Comparison of ENCODE assay signal across 22 mouse cellular contexts in the genomic region with DNA sequence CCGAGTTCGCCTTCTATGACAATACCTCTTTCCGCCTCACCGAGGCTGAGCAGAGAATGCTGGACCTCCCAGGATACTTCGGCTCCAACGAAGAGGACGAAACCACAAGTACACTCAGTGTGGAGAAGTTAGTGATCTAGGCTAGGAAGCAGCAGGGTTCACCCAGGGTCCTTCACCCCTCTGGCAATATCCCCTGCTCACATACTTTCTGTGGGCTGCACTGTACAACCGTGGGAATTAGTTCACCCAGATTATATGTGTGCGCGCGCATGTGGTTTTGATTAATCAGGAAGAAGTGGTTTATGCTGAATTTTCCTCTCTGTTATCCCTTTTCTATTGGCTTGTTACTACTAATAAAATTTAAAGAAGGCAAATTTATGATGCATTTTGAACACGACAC. TPM values are rescaled to one million over a fixed set of nuclear protein-coding genes. Genes with fewer than 3 reads are reported as not detected.
A peak's percentile ranks its signal among the peaks of the same experiment; 100 is the strongest.
DNase-seq lines count a peak whose midpoint lies in the region; TF ChIP-seq lines count a peak whose summit lies in the region.
"Had no signal": no experiment of that assay in that cellular context is flagged by ENCODE, and none has a peak within 500 bp of the region (broad histone marks: within the 10 kb centered on the region; RNA-seq: fewer than 3 reads in every experiment).

No protein-coding gene starts in this region.

- peak overlapping the region; percentile 54 for H3K27ac ChIP-seq in gastrocnemius, adult 2 months
- H3K27ac ChIP-seq in left cerebral cortex, adult 2 months = peak overlapping the region; percentile 15; the same call in 1 of the 2 replicates
- H3K27ac ChIP-seq: hindbrain, postnatal 0 days; midbrain, embryonic 15.5 days; stomach, embryonic 15.5 days had no signal

- H3K4me3 ChIP-seq in gastrocnemius, adult 2 months = 0 out of 2 replicates have a peak overlapping the region, but pooled peaks have one; percentile 5
- no peak overlapping the region for H3K4me3 ChIP-seq in left cerebral cortex, adult 2 months
- H3K4me3 ChIP-seq: megakaryocyte, embryonic 14.5 days; midbrain, embryonic 15.5 days; myocyte; stomach, embryonic 15.5 days had no signal

- DNase-seq in gastrocnemius, adult 2 months = no peak
- no peak for DNase-seq in gastrocnemius, postnatal 14 days
- no peak for DNase-seq in left cerebral cortex, adult 2 months (ENCODE audit: extremely low spot score in 1 of 2, low spot score in 2 of 2)
- no peak for DNase-seq in left cerebral cortex, adult 8-10 months (ENCODE audit: low spot score in 2 of 2)
- DNase-seq in ZHBTc4 (ENCODE audit: low read depth, low spot score) = peak; percentile 24
- peak; percentile 46 for DNase-seq in lung, postnatal 10 days
- no peak for DNase-seq in right cerebral cortex, postnatal 25 days
- no peak for DNase-seq in ovary, postnatal 14 days (ENCODE audit: low spot score)
- DNase-seq: cerebellum, adult 2 months; cerebellum, postnatal 36 days; kidney, adult 11 months; liver, postnatal 0 days had no signal

- intact Hi-C loops in gastrocnemius, adult 2 months (cut with DNase I) = no loop called here
- intact Hi-C loops in gastrocnemius, postnatal 14 days (cut with DNase I; ENCODE audit: low total_unique reads) = no loop called here
- intact Hi-C loops in left cerebral cortex, adult 2 months (cut with DNase I) = no loop called here

- TF ChIP-seq CTCF in gastrocnemius, adult 2 months (IDR thresholded peaks at IDR 0.05) = no peak
- no peak for TF ChIP-seq CTCF in left cerebral cortex, adult 2 months (IDR thresholded peaks at IDR 0.05)

RNA-seq across cellular contexts. Expression of a gene that starts 23.7 kb away (rescaled TPM):
- total RNA-seq in gastrocnemius, adult 2 months (2021) = not detected
- total RNA-seq in gastrocnemius, postnatal 14 days (2021) = not detected
- not detected for total RNA-seq in left cerebral cortex, adult 2 months (2021)
- total RNA-seq in left cerebral cortex, adult 8-10 months (2022) = not detected
- total RNA-seq: adrenal gland, adult 18-20 months; hematopoietic stem cell, adult 5-6 weeks; hindbrain, postnatal 0 days; layer of hippocampus, postnatal 14 days; left cerebral cortex, postnatal 25 days; liver, adult 2 months had no signal

RNA-seq across cellular contexts. Expression of a gene that starts 32.4 kb away (rescaled TPM):
- 1 to 10 TPM; 1.6 to 1.9 TPM for total RNA-seq in gastrocnemius, adult 2 months (2021)
- 1 to 10 TPM; 4.1 to 4.2 TPM for total RNA-seq in gastrocnemius, postnatal 14 days (2021)
- total RNA-seq in left cerebral cortex, adult 2 months (2021) = 1 to 10 TPM; 2.6 to 3.9 TPM
- total RNA-seq in left cerebral cortex, adult 8-10 months (2022) = 1 to 10 TPM; 3.0 to 4.2 (median 3.4) TPM

Comparison
In these comparisons a context has a peak if more than half of its experiments do, and no peak if none do; other contexts are left out.
1. DNase-seq: peak in ZHBTc4 (single experiment) and lung, postnatal 10 days (single experiment); none in gastrocnemius, adult 2 months (single experiment), gastrocnemius, postnatal 14 days (single experiment), left cerebral cortex, adult 2 months (0 of 2), left cerebral cortex, adult 8-10 months (0 of 2), right cerebral cortex, postnatal 25 days (single experiment) and ovary, postnatal 14 days (single experiment).